Mouse (Mus musculus) neural tube, embryonic 14.5 days (tissue): ENCODE results near the gene Cdh23. TPM values are rescaled to one million over a fixed set of nuclear protein-coding genes. Genes with fewer than 3 reads are reported as not detected.

Experiments
- ATAC-seq: fragments of 200-750 bp; cut with Nextera tagmentation; 2 replicates; pipeline ENCODE4 v1.8.0; 2017; ENCODE audit warnings: low read depth, mild to moderate bottlenecking, moderate TSS enrichment, moderate library complexity
- H3K27ac ChIP-seq: fragments of 300-500 bp; sonication (generic); 2 replicates; pipeline ENCODE4 v1.5.1; 2014; ENCODE audit warnings: low read depth, mild to moderate bottlenecking, control low read depth, low read length, moderate library complexity, mixed read lengths
- H3K27me3 ChIP-seq: fragments of 300-500 bp; sonication (generic); 2 replicates; pipeline ENCODE4 v1.6.1; 2014; ENCODE audit warnings: low read length; ENCODE audit not compliant: control insufficient read depth, insufficient read depth
- H3K36me3 ChIP-seq: fragments of 300-500 bp; sonication (generic); 2 replicates; pipeline ENCODE4 v1.6.1; 2014; ENCODE audit warnings: low read length, mixed read lengths; ENCODE audit not compliant: control insufficient read depth, insufficient read depth
- H3K4me1 ChIP-seq: fragments of 300-500 bp; sonication (generic); 2 replicates; pipeline ENCODE4 v1.6.1; 2014; ENCODE audit warnings: low read length; ENCODE audit not compliant: control insufficient read depth, insufficient read depth
- H3K4me2 ChIP-seq: fragments of 300-500 bp; sonication (generic); 2 replicates; pipeline ENCODE4 v1.6.1; 2014; ENCODE audit warnings: mild to moderate bottlenecking, low read depth, low read length, control low read depth
- H3K4me3 ChIP-seq: fragments of 300-500 bp; sonication (generic); 2 replicates; pipeline ENCODE4 v1.5.1; 2014; ENCODE audit warnings: low read depth, low read length, control low read depth, mixed read lengths
- H3K9ac ChIP-seq: fragments of 300-500 bp; sonication (generic); replicated peaks from 2 replicates; pipeline ENCODE4 v1.6.1; 2014; ENCODE audit warnings: low read depth, mild to moderate bottlenecking, control low read depth, low read length, mixed read lengths
- H3K9me3 ChIP-seq: fragments of 300-500 bp; sonication (generic); 2 replicates; pipeline ENCODE4 v1.6.1; 2016; ENCODE audit warnings: low read length; ENCODE audit not compliant: control insufficient read depth
- WGBS: fragments of 180-500 bp; shearing (Covaris S2); extraction: QIAGEN DNeasy Blood & Tissue Kit; methylation state at CpG from one replicate; pipeline ENCODE4 v1.1.7; 2014; 5-methylcytosine and 5-hydroxymethylcytosine counted together
- polyA plus RNA-seq: library from polyadenylated mRNA; unstranded; fragments of >200 nt; fragmentation: Nextera tagmentation; extraction: Ambion mirVana; gene quantifications from 2 replicates; pipeline ENCODE4 v1.2.1, GENCODE M21; 2014

Cdh23 gene
- polyA plus RNA-seq, 1 experiment from 2014 or later: 15.4 TPM

DNA sequence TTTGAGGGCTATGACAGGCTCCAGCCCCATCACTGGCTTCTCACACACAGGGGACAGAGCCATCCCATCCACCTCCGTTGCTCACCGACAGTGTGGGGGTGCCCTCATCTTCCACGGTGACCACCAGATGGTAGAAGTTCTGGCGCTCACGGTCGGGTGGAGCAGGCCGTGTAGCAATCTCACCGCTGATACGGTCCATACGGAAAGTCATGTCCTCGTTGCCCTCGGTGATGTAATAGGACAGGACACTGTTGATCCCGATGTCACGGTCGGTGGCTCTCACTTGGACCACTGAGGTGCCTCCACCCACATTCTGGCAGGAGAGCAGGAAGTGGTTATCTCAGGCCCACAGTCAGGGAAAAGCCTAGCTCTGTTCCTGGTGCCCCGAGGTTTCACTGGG lies 319.6 kb downstream of the Cdh23 start:
- Histone ChIP-seq H3K27me3 (no peaks in the 10 kb centered on the region), H3K4me1 (no peaks in the 10 kb centered on the region), H3K9me3 (no peaks in the 10 kb centered on the region), H3K4me3 (no peak overlapping the region), H3K4me2 (no peak overlapping the region), H3K27ac (no peak overlapping the region), H3K9ac (no peak overlapping the region), H3K36me3 (no peaks in the 10 kb centered on the region)
- 92% methylated on average over 16 of the region's 16 CpGs for WGBS
- no peak for ATAC-seq

DNA sequence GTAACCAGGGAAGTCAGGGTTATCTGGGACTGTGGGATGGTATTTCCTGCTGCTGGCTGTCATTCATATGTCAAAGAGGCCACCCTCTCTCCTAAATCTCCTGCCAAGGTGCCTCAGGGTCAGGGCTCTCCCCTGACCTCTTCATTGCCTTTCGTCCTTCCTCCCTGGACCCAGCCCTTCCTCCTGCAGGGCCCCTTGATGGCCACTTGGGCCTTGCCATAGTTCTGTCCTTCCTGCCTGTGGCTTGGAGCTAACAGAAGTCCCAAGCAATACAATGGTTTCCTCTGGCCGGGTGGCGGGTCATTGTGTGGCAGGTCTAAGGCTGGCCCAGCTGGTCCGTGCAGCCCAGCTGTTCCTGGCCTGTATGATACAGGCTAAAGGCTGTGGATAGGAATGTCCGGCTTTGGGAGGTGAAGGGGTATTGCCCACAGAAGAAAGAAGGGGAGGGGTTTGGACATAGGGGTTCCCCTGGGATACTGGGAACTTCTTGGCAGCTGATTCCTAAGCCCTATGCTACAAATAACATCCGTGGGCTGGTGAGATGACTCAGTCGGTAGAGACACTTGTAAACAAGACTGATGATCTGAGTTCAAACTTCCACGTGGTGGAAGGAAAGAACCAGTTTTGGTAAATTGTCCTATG lies 322.2 kb downstream of the Cdh23 start:
- Histone ChIP-seq H3K4me2 (no peak overlapping the region), H3K27me3 (no peaks in the 10 kb centered on the region), H3K4me3 (no peak overlapping the region), H3K9me3 (no peaks in the 10 kb centered on the region), H3K4me1 (0 out of 2 replicates have a peak, but pooled peaks cover 5% of the 10 kb centered on the region), H3K36me3 (no peaks in the 10 kb centered on the region), H3K9ac (no peak overlapping the region), H3K27ac (no peak overlapping the region)
- ATAC-seq: no peak
- WGBS: 61% methylated on average over 8 of the region's 8 CpGs

DNA sequence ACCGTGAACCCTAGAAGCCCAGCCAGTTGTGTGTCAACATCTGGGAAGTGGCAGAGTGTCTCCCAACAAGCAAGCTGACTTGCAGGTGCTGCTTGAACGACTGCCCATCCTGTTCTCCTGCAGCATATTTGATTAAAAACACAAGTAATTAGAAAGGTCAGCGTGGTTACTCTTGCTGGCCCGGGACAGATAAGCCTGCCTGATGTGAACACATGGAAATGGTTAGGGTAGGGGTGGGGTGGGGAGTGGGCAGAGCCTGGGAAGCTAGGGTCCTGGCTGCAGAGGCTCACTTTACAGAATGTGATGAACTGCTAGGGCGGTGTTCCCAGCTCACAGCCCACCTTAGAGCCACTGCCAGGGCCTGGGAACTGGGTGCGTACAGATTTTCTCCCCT lies 322.8 kb downstream of the Cdh23 start:
- Histone ChIP-seq H3K9ac (no peak overlapping the region), H3K9me3 (no peaks in the 10 kb centered on the region), H3K4me2 (no peak overlapping the region), H3K27ac (no peak overlapping the region), H3K4me3 (no peak overlapping the region), H3K27me3 (no peaks in the 10 kb centered on the region), H3K4me1 (0 out of 2 replicates have a peak, but pooled peaks cover 5% of the 10 kb centered on the region), H3K36me3 (no peaks in the 10 kb centered on the region)
- ATAC-seq: no peak
- WGBS: 72% methylated on average over 6 of the region's 6 CpGs

DNA sequence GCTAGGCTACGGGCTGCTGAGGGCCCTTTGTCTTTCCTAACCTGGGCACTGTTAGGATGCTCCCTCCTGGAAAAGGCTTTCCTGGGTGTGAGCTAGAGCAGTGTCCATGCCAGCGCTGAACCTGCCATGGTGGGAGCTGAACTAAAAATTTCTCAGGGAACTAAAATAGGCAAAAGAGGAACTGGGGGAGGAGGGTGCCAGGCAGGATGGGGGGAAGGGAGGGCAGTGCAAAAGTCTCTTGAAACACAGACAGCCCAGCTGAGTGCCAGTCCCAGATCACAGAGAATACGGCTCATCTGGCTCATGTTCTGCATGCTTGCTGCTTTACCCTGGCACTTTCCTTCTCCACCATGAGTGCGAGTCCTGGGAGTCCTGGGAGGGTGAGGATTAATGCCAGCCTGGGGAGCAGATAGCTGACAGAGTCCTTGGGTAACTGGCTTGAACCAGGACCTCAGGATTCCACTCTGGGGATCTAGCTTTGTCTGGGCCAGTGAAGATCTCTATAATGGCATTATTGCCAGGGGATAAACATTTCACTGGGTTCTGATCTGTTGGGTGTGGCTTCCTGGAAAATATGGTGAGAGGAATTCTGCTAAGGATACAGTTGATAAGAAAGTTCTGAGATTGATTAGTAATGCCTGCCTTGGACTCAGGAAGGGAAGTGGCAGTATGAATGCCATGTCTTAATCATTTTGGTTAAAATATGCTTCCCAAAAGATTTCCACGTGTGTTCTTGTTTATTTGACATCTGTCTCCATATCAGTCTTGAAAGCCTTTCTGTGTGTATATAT lies 324.5 kb downstream of the Cdh23 start:
- 0 out of 2 replicates have a peak, but pooled peaks cover 5% of the 10 kb centered on the region for H3K4me1 ChIP-seq
- H3K27ac ChIP-seq: no peak overlapping the region
- WGBS: 84% methylated on average over 5 of the region's 5 CpGs
- H3K9ac ChIP-seq: no peak overlapping the region
- no peak for ATAC-seq
- no peaks in the 10 kb centered on the region for H3K27me3 ChIP-seq
- H3K36me3 ChIP-seq: no peaks in the 10 kb centered on the region
- H3K4me3 ChIP-seq: no peak overlapping the region
- no peak overlapping the region for H3K4me2 ChIP-seq
- H3K9me3 ChIP-seq: no peaks in the 10 kb centered on the region

DNA sequence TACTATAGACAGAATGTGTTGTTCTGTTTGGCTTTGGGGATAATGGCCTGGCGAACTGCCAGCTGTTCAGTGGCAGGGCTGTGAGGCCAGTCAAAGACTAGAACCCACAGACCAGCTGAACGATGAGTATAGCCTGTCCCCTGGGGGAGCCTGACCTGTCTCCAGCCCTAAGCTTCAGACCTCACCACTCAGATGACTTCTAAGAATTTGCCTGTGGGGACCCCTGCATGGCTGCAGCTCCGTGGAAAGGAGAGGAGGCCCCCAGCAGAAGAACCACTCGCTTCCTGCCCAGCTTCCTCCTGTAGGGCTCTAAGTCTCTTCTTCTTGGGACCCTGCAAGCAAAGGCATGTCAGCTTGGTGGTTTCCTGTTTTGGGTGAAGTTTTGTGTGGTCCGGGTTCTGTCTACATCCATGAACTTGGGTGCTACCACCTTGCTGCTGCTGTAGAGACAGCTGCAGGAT lies 325.7 kb downstream of the Cdh23 start:
- Histone ChIP-seq H3K27me3 (no peaks in the 10 kb centered on the region), H3K4me2 (no peak overlapping the region), H3K27ac (no peak overlapping the region), H3K9me3 (no peaks in the 10 kb centered on the region), H3K36me3 (no peaks in the 10 kb centered on the region), H3K9ac (no peak overlapping the region), H3K4me1 (0 out of 2 replicates have a peak, but pooled peaks cover 5% of the 10 kb centered on the region), H3K4me3 (no peak overlapping the region)
- ATAC-seq: no peak; the same call in 1 of the 2 replicates
- WGBS: 64% methylated on average over 5 of the region's 5 CpGs

DNA sequence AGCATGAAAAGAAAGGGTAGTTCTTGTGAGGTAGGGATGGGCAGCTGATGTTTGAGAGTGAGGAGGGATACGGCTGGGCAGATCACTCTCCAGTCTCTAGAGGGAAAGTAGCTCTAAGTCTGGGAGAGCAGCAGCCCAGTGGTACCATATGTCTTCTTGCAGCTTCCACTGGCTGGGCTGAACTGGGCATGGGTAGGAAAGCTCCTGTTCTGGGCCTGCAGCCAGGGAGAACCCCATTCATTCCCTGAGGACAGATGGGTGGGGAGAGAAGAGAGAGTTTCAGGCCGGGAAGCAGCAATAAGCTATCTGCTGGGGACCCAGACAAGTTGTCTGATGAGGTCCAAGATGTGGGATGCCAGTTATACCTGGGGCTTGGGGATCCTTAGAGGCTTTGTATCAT lies 326.2 kb downstream of the Cdh23 start:
- H3K9ac ChIP-seq: no peak overlapping the region
- no peaks in the 10 kb centered on the region for H3K27me3 ChIP-seq
- no peak overlapping the region for H3K4me2 ChIP-seq
- H3K4me1 ChIP-seq: 0 out of 2 replicates have a peak, but pooled peaks cover 5% of the 10 kb centered on the region
- no peaks in the 10 kb centered on the region for H3K36me3 ChIP-seq
- ATAC-seq: no peak
- H3K27ac ChIP-seq: peak overlapping the region; percentile 22; the same call in 1 of the 2 replicates
- WGBS: 63% methylated on average over 2 of the region's 2 CpGs
- H3K4me3 ChIP-seq: no peak overlapping the region
- H3K9me3 ChIP-seq: no peaks in the 10 kb centered on the region

DNA sequence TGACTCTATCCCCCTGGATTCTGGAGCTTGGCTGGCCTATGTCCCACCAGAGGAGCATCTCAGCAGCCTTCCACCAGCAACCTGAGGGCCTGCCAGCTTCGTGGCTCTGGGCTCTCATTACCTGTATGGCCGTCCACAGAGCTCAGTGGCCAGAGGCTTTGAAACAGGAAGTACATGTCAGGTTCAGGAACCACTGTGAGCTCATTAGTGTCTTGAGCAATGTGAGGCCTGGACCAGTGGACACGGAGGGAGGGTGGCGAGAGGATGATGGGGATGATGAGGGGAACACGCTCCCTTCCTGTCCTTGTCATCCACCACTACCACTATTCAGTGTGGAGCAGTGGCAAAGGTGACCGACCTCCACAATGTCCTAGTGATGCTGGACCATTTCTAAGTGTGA lies 326.9 kb downstream of the Cdh23 start:
- Histone ChIP-seq H3K4me2 (no peak overlapping the region), H3K4me3 (no peak overlapping the region), H3K36me3 (no peaks in the 10 kb centered on the region), H3K9ac (no peak overlapping the region), H3K9me3 (no peaks in the 10 kb centered on the region), H3K4me1 (0 out of 2 replicates have a peak, but pooled peaks cover 5% of the 10 kb centered on the region), H3K27me3 (no peaks in the 10 kb centered on the region), H3K27ac (no peak overlapping the region)
- ATAC-seq: no peak
- 91% methylated on average over 6 of the region's 6 CpGs for WGBS

DNA sequence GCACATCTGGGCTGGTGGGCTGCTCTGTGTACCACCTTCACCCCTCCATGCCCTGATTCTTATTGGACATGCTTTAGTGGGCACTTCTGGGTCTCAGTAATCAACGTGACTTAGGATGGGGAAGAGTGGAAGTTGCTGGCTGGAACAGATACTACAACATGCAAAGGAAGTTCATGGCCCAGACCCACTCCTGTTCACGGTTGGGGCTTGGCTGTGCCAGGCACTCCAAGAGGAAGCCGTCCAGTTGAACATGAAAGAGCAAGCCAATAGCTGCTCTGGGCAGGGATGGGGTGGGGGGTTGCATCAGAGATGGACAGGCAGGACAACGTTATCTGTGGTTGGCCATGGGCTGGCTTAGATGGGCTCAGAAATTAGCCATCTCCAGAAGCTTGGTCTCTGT lies 328.4 kb downstream of the Cdh23 start:
- Histone ChIP-seq H3K27me3 (no peaks in the 10 kb centered on the region), H3K9ac (no peak overlapping the region), H3K4me3 (no peak overlapping the region), H3K4me1 (0 out of 2 replicates have a peak, but pooled peaks cover 5% of the 10 kb centered on the region), H3K9me3 (no peaks in the 10 kb centered on the region), H3K27ac (no peak overlapping the region), H3K4me2 (no peak overlapping the region), H3K36me3 (no peaks in the 10 kb centered on the region)
- no peak for ATAC-seq
- WGBS: 86% methylated on average over 4 of the region's 4 CpGs

DNA sequence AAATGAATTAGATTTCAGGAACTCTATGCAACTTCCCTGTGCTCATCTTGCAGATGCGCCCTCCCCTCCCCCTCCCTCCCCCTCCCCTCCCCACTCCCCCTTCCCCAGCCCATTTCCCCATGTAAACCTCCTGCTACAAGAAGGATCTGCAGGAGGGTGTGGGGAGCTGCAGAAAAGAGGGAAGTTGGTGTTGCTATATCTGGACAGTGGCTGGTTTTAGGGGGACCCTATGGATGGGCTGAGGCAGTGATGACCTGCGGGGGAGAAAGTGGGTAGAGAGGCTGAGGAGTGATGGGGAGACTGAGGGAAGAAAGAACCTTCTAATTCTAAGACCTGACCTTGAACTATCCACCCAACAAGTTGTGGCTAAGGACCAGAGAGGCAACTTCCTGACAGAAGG lies 329.1 kb downstream of the Cdh23 start:
- H3K27me3 ChIP-seq: no peaks in the 10 kb centered on the region
- 87% methylated on average over 2 of the region's 2 CpGs for WGBS
- no peak for ATAC-seq
- H3K4me2 ChIP-seq: no peak overlapping the region
- no peaks in the 10 kb centered on the region for H3K36me3 ChIP-seq
- H3K27ac ChIP-seq: no peak overlapping the region
- no peak overlapping the region for H3K4me3 ChIP-seq
- H3K9ac ChIP-seq: no peak overlapping the region
- no peaks in the 10 kb centered on the region for H3K9me3 ChIP-seq
- H3K4me1 ChIP-seq: 0 out of 2 replicates have a peak, but pooled peaks cover 5% of the 10 kb centered on the region
